Mouse (Mus musculus) testis, adult 2 months (tissue): ENCODE measurements around the gene Rgs3. TPM values are rescaled to one million over a fixed set of nuclear protein-coding genes. Genes with fewer than 3 reads are reported as not detected.

Experiments used
- H3K27ac ChIP-seq: fragments of 200-500 bp; 2 replicates; pipeline ENCODE4 v1.5.1; 2012; ENCODE audit warnings: low read depth, low read length; ENCODE audit not compliant: control insufficient read depth, insufficient read depth
- H3K27me3 ChIP-seq: fragments of 200-500 bp; 2 replicates; pipeline ENCODE4 v1.6.1; 2012; ENCODE audit warnings: mild to moderate bottlenecking, low read length, moderate library complexity; ENCODE audit not compliant: control insufficient read depth, insufficient read depth
- H3K36me3 ChIP-seq: fragments of 200-500 bp; 2 replicates; pipeline ENCODE4 v1.6.1; 2012; ENCODE audit warnings: mild to moderate bottlenecking, low read length; ENCODE audit not compliant: control insufficient read depth, insufficient read depth
- H3K4me1 ChIP-seq: fragments of 200-500 bp; 2 replicates; pipeline ENCODE4 v1.6.1; 2012; ENCODE audit warnings: low read length; ENCODE audit not compliant: control insufficient read depth, insufficient read depth
- H3K4me3 ChIP-seq: fragments of 200-500 bp; 2 replicates; pipeline ENCODE4 v1.5.1; 2012; ENCODE audit warnings: low read depth, mild to moderate bottlenecking, low read length, moderate library complexity, mixed read lengths; ENCODE audit not compliant: control insufficient read depth
- CTCF ChIP-seq: fragments of 200-500 bp; IDR thresholded peaks from 2 replicates; pipeline ENCODE4 v1.5.1; 2012; ENCODE audit warnings: low read depth, mild to moderate bottlenecking, inconsistent platforms, low read length, moderate library complexity; ENCODE audit not compliant: control insufficient read depth, insufficient read depth, insufficient replicate concordance
- POLR2A ChIP-seq: fragments of 200-500 bp; IDR thresholded peaks from 2 replicates; pipeline ENCODE4 v1.6.1; 2012; ENCODE audit warnings: low read depth, mild to moderate bottlenecking, inconsistent platforms, low read length, moderate library complexity; ENCODE audit not compliant: control insufficient read depth
- polyA plus RNA-seq: library from polyadenylated mRNA; depleted of rRNA; stranded (reverse); fragments of >200 nt; gene quantifications from 2 replicates; pipeline ENCODE4 v1.2.3, GENCODE M21; 2012; rRNA removed

Gene Rgs3
- polyA plus RNA-seq, result 65.5 and 75.4 TPM in 2 replicates

- Histone ChIP-seq H3K36me3 (no peaks in the 10 kb centered on the region), H3K27me3 (no peaks in the 10 kb centered on the region), H3K27ac (peak within 1 kb of the TSS; percentile 84), H3K4me3 (peak within 1 kb of the TSS; percentile 73), H3K4me1 (peaks cover 4% of the 10 kb centered on the region)
- TF ChIP-seq CTCF (no peak), POLR2A (peak; percentile 59; the same call in 1 of the 2 replicates)
Observed at GRCm38 (mm10) chr4:62559797-62560329, at the start of gene Rgs3. Rgs3 (plus strand) TSS chr4:62559847.

GRCm38 (mm10) chr4:62509946-62510345 lies 49.7 kb upstream of the Rgs3 start:
- TF ChIP-seq CTCF, result no peak
- TF ChIP-seq POLR2A, result no peak
- Histone ChIP-seq H3K4me1 (no peaks in the 10 kb centered on the region), H3K4me3 (no peak overlapping the region), H3K36me3 (no peaks in the 10 kb centered on the region; the same call in 1 of the 2 replicates), H3K27me3 (no peaks in the 10 kb centered on the region), H3K27ac (no peak overlapping the region)

GRCm38 (mm10) chr4:62513998-62514506 lies 45.6 kb upstream of the Rgs3 start:
- Histone ChIP-seq H3K36me3 (no peaks in the 10 kb centered on the region; the same call in 1 of the 2 replicates), H3K4me1 (peaks cover under 1% of the 10 kb centered on the region; the same call in 1 of the 2 replicates), H3K27ac (peak overlapping the region; percentile 33; the same call in 1 of the 2 replicates), H3K27me3 (no peaks in the 10 kb centered on the region), H3K4me3 (no peak overlapping the region)
- TF ChIP-seq CTCF, result no peak
- TF ChIP-seq POLR2A, result no peak

DNA sequence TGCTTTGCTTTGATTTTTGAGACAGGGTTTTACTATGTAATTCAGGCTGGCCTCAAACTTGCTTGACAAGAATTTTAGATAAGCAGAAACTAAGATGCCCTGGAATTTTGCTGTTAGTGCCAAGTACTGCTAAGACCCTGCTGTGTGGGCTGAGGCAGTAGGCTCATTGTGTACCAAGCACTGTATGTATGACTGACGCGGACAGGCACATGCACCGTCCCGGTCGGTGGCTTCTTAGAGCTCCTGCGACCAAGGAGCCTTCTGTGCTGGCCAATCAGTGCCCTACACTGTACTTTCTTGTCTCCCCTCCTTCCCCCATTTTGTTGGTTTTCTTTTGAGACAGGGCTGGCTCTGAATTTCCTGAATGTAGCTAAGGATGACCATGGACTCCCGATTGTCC lies 44.7 kb upstream of the Rgs3 start:
- H3K27ac ChIP-seq, result peak overlapping the region; percentile 89
- no peak for TF ChIP-seq CTCF
- no peak; the same call in 1 of the 2 replicates for TF ChIP-seq POLR2A
- H3K4me1 ChIP-seq, result peaks cover 6% of the 10 kb centered on the region
- H3K27me3 ChIP-seq, result no peaks in the 10 kb centered on the region
- H3K4me3 ChIP-seq, result no peak overlapping the region
- no peaks in the 10 kb centered on the region; the same call in 1 of the 2 replicates for H3K36me3 ChIP-seq

DNA sequence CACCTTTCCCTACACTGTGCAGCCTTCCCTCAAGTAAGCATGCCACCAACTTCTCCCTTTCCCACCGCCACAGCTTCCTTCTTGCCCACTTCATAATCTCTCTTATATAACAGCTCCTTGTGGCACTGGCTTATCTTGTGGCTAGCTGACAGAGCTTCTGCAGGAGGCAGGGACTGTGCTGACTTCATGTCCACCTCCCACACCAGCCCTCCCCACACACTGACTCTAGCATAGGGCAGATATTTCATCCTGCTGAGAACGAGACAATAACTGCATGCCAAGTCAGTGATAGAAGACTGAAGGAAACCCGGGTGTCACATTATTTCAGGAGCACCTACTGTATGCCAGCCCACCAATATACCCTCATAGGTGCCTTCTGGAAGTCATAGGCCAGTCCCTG lies 44.2 kb upstream of the Rgs3 start:
- no peaks in the 10 kb centered on the region; the same call in 1 of the 2 replicates for H3K36me3 ChIP-seq
- H3K4me1 ChIP-seq, result peaks cover 6% of the 10 kb centered on the region
- TF ChIP-seq POLR2A (peak; percentile 11; the same call in 1 of the 2 replicates), CTCF (no peak)
- H3K27me3 ChIP-seq, result no peaks in the 10 kb centered on the region
- peak overlapping the region; percentile 89 for H3K27ac ChIP-seq
- no peak overlapping the region for H3K4me3 ChIP-seq

DNA sequence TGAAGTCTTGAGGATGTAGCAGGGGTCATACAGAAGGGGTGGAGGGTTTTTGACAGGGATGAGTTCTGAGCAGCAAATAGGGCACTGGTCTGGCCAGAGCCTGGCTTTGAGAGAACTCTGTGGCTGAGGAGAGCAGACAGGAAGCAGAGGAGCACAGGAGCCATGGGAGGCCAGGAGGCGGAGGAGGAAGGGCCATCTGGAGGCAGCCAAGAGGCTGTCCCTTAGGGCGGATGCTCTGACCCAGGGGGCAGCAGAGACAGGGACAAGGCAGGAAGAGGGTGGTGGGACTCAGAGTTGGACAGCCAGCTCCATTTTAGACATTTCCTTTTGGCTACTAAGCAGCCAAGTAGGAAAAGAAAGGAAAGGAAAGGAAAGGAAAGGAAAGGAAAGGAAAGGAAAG lies 43.6 kb upstream of the Rgs3 start:
- TF ChIP-seq CTCF (no peak), POLR2A (no peak)
- no peaks in the 10 kb centered on the region for H3K27me3 ChIP-seq
- H3K27ac ChIP-seq, result peak overlapping the region; percentile 50; the same call in 1 of the 2 replicates
- no peak overlapping the region for H3K4me3 ChIP-seq
- H3K4me1 ChIP-seq, result peaks cover 6% of the 10 kb centered on the region
- no peaks in the 10 kb centered on the region; the same call in 1 of the 2 replicates for H3K36me3 ChIP-seq

DNA sequence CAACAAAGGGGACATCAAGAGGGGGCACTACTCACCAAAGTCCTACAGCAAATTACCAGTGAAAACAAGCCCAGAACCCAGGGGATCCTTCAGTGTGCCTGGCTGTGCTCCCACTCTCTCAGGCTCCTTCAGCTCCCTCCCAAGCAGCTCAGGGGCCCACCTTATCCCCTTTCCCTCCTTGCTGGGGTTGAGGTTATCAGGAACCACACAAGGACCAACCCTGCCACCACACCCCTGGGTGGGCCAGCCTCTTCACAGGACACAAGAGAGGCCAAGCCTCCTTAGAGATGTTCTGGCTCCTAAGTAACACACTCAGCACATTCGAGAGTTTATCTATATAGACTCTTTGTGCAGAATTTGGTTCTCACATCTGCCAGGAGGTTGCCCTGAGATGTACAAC lies 43.1 kb upstream of the Rgs3 start:
- peak overlapping the region; percentile 50; the same call in 1 of the 2 replicates for H3K27ac ChIP-seq
- no peaks in the 10 kb centered on the region for H3K36me3 ChIP-seq
- no peak overlapping the region for H3K4me3 ChIP-seq
- no peaks in the 10 kb centered on the region for H3K27me3 ChIP-seq
- TF ChIP-seq CTCF (no peak), POLR2A (no peak)
- H3K4me1 ChIP-seq, result peaks cover 6% of the 10 kb centered on the region
